Mouse (Mus musculus) hindbrain, embryonic 14.5 days (tissue): ENCODE measurements around the gene Zkscan4. TPM values are rescaled to one million over a fixed set of nuclear protein-coding genes. Genes with fewer than 3 reads are reported as not detected.
A peak's percentile ranks its signal among the peaks of the same experiment; 100 is the strongest.
"Not testable (repeated sequence)": the region's sequence is repeated elsewhere in the genome, so short reads cannot be mapped to it uniquely, and the experiment has no call there.

Source experiments
- ATAC-seq: fragments of 200-750 bp; cut with Nextera tagmentation; 2 replicates; pipeline ENCODE4 v1.8.0; 2017; ENCODE audit warnings: moderate number of reproducible peaks, mild to moderate bottlenecking, moderate TSS enrichment, moderate library complexity; ENCODE audit not compliant: low FRiP score
- DNase-seq: peaks from one replicate; pipeline ENCODE4 v3.0.0-alpha.2; 2015; ENCODE audit warnings: low spot score
- H3K27ac ChIP-seq: fragments of 300-500 bp; sonication (generic); 2 replicates; pipeline ENCODE4 v1.5.1; 2014; ENCODE audit warnings: mild to moderate bottlenecking, moderate library complexity
- H3K27me3 ChIP-seq: fragments of 300-500 bp; sonication (generic); 2 replicates; pipeline ENCODE4 v1.6.1; 2014; ENCODE audit warnings: mild to moderate bottlenecking, low read length, mixed read lengths; ENCODE audit not compliant: control insufficient read depth, insufficient read depth
- H3K36me3 ChIP-seq: fragments of 300-500 bp; sonication (generic); replicated peaks from 2 replicates; pipeline ENCODE4 v1.6.1; 2014; ENCODE audit not compliant: control insufficient read depth, insufficient read depth
- H3K4me1 ChIP-seq: fragments of 300-500 bp; sonication (generic); replicated peaks from 2 replicates; pipeline ENCODE4 v1.6.1; 2014; ENCODE audit warnings: antibody characterized with exemption, low read length, mixed read lengths; ENCODE audit not compliant: control insufficient read depth, insufficient read depth
- H3K4me2 ChIP-seq: fragments of 300-500 bp; sonication (generic); replicated peaks from 2 replicates; pipeline ENCODE4 v1.6.1; 2014; ENCODE audit warnings: mild to moderate bottlenecking, moderate library complexity
- H3K4me3 ChIP-seq: fragments of 300-500 bp; sonication (generic); replicated peaks from 2 replicates; pipeline ENCODE4 v1.5.1; 2014; ENCODE audit warnings: mild to moderate bottlenecking, low read length
- H3K9ac ChIP-seq: fragments of 300-500 bp; sonication (generic); 2 replicates; pipeline ENCODE4 v1.6.1; 2014
- H3K9me3 ChIP-seq: fragments of 300-500 bp; sonication (generic); 2 replicates; pipeline ENCODE4 v1.6.1; 2016; ENCODE audit warnings: low read length; ENCODE audit not compliant: control insufficient read depth
- WGBS: fragments of 180-500 bp; shearing (Covaris S2); extraction: QIAGEN DNeasy Blood & Tissue Kit; methylation state at CpG from one replicate; pipeline ENCODE4 v1.1.7; 2014; 5-methylcytosine and 5-hydroxymethylcytosine counted together
- microRNA counts: library from miRNA; unstranded; fragments of <30 nt; microRNA quantifications from one replicate; lab custom pipeline; 2016
- microRNA-seq: library from miRNA; unstranded; fragments of <30 nt; microRNA quantifications from one replicate; pipeline ENCODE4, GENCODE M21; 2016
- polyA plus RNA-seq: library from polyadenylated mRNA; unstranded; fragments of >200 nt; fragmentation: Nextera tagmentation; extraction: Ambion mirVana; gene quantifications from 2 replicates; pipeline ENCODE4 v1.2.1, GENCODE M21; 2014

Zkscan4 gene
- polyA plus RNA-seq, 1 experiment from 2014 or later, result 8.9 TPM

- WGBS, result 96% methylated on average over 21 of the region's 21 CpGs
- Histone ChIP-seq H3K4me1 (no peaks in the 10 kb centered on the region), H3K4me2 (no peak within 1 kb of the TSS), H3K27me3 (no peaks in the 10 kb centered on the region), H3K9me3 (no peaks in the 10 kb centered on the region), H3K27ac (no peak within 1 kb of the TSS), H3K36me3 (no peaks in the 10 kb centered on the region), H3K4me3 (no peak within 1 kb of the TSS), H3K9ac (no peak within 1 kb of the TSS)
- no peak for ATAC-seq
- DNase-seq, result no peak
These were observed 16.4 kb downstream of the Zkscan4 start, which contains the start of gene AK157302 for GRCm38 (mm10) chr13:21495080-21495479. TSS of gene AK157302 (plus strand) at chr13:21495223.

DNA sequence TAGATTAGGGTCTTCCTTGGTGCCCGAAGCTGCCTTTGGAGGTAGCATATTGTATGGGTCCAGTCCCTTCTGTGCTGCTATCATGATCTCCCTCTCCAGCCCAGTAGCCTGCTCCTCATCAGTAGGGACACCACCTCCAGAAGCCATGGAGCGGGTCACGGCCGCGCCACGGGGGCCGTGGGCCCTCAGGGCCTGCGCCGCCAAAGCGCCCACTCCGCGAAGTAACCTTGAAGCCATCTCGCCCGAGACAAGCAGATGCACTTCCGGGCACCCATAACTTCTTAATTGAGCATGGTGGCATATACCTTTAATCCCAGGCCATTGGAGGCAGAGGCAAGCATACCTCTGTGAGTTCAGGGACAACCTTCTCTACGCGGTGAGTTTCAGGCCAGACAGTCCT is 22.5 kb downstream of the Zkscan4 start, which contains the start of gene Gm11273:
Gm11273 (minus strand) TSS at position 237 of the 400 bp plus-strand sequence.
- not testable (repeated sequence) for H3K4me1 ChIP-seq, H3K36me3 ChIP-seq, H3K4me3 ChIP-seq, H3K27me3 ChIP-seq, H3K4me2 ChIP-seq, ATAC-seq, DNase-seq, H3K9me3 ChIP-seq, H3K9ac ChIP-seq, H3K27ac ChIP-seq
- 94% methylated on average over 17 of the region's 17 CpGs for WGBS

GRCm38 (mm10) chr13:21502296-21502695 is 23.6 kb downstream of the Zkscan4 start:
- H3K9ac ChIP-seq, result no peak overlapping the region
- no peaks in the 10 kb centered on the region for H3K4me1 ChIP-seq
- H3K27ac ChIP-seq, result no peak overlapping the region
- no peaks in the 10 kb centered on the region for H3K9me3 ChIP-seq
- 87% methylated on average over 5 of the region's 5 CpGs for WGBS
- no peaks in the 10 kb centered on the region for H3K27me3 ChIP-seq
- ATAC-seq (no peak), DNase-seq (no peak)
- no peak overlapping the region for H3K4me3 ChIP-seq
- H3K36me3 ChIP-seq, result no peaks in the 10 kb centered on the region
- no peak overlapping the region for H3K4me2 ChIP-seq

DNA sequence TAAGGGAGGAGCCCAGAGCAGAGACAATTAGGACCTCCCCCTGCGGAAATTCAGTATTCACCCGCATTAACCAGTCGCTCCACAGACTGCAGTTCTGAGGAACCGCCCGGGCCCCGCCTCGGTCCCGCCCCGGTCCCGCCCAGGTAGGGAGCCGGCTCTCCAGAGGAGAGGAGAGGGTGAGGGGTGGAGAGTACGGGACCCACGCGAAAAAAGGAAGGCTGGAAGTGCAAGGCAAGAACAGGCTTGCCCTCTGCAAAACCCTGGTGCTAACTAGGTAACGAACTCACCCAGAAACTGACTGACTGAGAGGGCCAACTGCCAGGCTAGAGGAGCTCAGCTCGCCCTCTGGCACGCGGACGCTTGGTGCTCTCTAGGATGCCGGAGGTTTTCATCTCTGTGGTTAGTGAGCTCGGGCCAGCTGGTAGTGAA is 27.5 kb downstream of the Zkscan4 start:
- Histone ChIP-seq H3K27ac (peak overlapping the region; percentile 78), H3K27me3 (no peaks in the 10 kb centered on the region), H3K4me3 (peak overlapping the region; percentile 56), H3K36me3 (no peaks in the 10 kb centered on the region), H3K9ac (peak overlapping the region; percentile 64), H3K4me2 (peak overlapping the region; percentile 51), H3K9me3 (no peaks in the 10 kb centered on the region), H3K4me1 (no peaks in the 10 kb centered on the region)
- under 1% methylated on average over 21 of the region's 21 CpGs for WGBS
- DNase-seq, result peak; percentile 84
- ATAC-seq, result peak; percentile 98

DNA sequence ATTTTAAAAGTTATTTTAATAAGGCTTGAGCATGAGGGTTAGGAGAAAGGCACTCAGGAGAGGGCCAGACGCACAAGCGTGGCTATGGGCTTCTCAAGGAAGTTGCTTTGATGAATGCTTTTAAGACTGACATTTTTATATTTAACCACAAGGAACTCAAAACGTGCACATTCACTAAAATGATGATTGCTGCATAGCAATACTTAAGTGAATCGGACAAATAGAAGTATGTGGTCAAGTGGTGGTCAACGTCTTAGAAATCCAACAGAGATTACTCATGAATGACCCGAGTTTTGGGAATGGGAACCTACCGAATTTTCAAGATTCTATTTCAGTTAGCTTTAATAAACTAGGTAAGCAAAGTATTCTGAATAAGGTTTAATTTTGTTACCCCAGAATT is 51.4 kb downstream of the Zkscan4 start:
- ATAC-seq, result no peak
- peaks cover 10% of the 10 kb centered on the region; the same call in 1 of the 2 replicates for H3K4me1 ChIP-seq
- peak overlapping the region; percentile 94 for H3K9ac ChIP-seq
- peak overlapping the region; percentile 90 for H3K4me3 ChIP-seq
- no peak for DNase-seq
- H3K27me3 ChIP-seq, result no peaks in the 10 kb centered on the region
- H3K4me2 ChIP-seq, result peak overlapping the region; percentile 65
- WGBS, result 53% methylated on average over 7 of the region's 7 CpGs
- peaks cover 11% of the 10 kb centered on the region for H3K36me3 ChIP-seq
- no peaks in the 10 kb centered on the region for H3K9me3 ChIP-seq
- no peak overlapping the region for H3K27ac ChIP-seq

DNA sequence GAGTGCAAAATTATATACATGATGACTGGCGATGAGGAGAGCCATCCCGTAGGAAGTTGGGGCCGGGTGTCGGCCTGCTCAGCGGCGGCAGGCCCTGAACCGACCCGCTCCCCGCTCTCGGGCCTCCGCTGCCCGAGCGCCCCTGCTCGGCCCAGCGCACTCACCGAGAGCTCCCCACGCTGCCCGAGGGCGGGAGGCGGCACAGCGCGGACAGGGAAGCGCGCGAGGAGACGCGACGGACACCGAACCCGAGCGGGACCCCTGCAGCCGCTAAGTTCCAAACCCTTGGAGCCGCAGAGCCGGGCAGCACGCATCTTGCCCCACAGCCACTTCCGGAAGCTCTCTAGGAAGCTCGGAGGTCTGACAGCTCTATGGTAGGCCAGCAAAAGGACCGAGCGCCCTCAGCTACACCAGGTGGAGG is 52.1 kb downstream of the Zkscan4 start, which contains the start of gene Zkscan8:
Zkscan8 (minus strand) TSS at position 340 of the 421 bp plus-strand sequence.
- under 1% methylated on average over 39 of the region's 39 CpGs for WGBS
- DNase-seq, result peak; percentile 88
- no peaks in the 10 kb centered on the region for H3K9me3 ChIP-seq

More for the DNA sequence above, 52.1 kb downstream of the Zkscan4 start, which contains the start of gene Zkscan8:
- H3K4me3 ChIP-seq, result peak within 1 kb of the TSS; percentile 90
- peak within 1 kb of the TSS; percentile 85 for H3K27ac ChIP-seq
- peaks cover 10% of the 10 kb centered on the region; the same call in 1 of the 2 replicates for H3K4me1 ChIP-seq
- peak; percentile 99 for ATAC-seq
- peak within 1 kb of the TSS; percentile 65 for H3K4me2 ChIP-seq
- peaks cover 10% of the 10 kb centered on the region; the same call in 1 of the 2 replicates for H3K36me3 ChIP-seq
- 0 out of 2 replicates have a peak, but pooled peaks cover 4% of the 10 kb centered on the region for H3K27me3 ChIP-seq
- peak within 1 kb of the TSS; percentile 94 for H3K9ac ChIP-seq

MicroRNA genes within 50 kb of the gene (microRNA counts, 519-probe panel; counts per million panel counts)
- not detected for microRNA mmu-miR-1896 (lab: Ali Mortazavi, UCI)

Small RNA genes within 50 kb of the gene (microRNA-seq; reads per million reads assigned to microRNA genes)
- gene Mir1896, result not detected

Other genes starting within 250 kb of the Zkscan4 start
- gene Gpx5, start 186.2 kb upstream of the Zkscan4 start, polyA plus RNA-seq, result not detected in 2 replicates
- gene Gpx6, start 166.8 kb upstream of the Zkscan4 start, polyA plus RNA-seq, result 0.15 TPM in 1 of 2 replicates, not detected in the other
- not detected in 2 replicates for gene Olfr1367, start 132.0 kb upstream of the Zkscan4 start, polyA plus RNA-seq
- gene Zscan12, start 116.1 kb upstream of the Zkscan4 start, polyA plus RNA-seq, result 11.6 and 12.5 TPM in 2 replicates
- gene Zkscan3, start 76.2 kb upstream of the Zkscan4 start, polyA plus RNA-seq, result 55.8 and 59.7 TPM in 2 replicates
- 3.3 and 3.7 TPM in 2 replicates for gene Pgbd1, start 37.8 kb upstream of the Zkscan4 start, polyA plus RNA-seq
- 14.1 and 17.4 TPM in 2 replicates for gene Zscan26, start 25.2 kb upstream of the Zkscan4 start, polyA plus RNA-seq
- gene Nkapl, start 10.4 kb upstream of the Zkscan4 start, polyA plus RNA-seq, result 3.0 and 3.7 TPM in 2 replicates
- gene Gm10065, start 534 bp downstream of the Zkscan4 start, polyA plus RNA-seq, result not detected in 2 replicates
- gene AK157302, start 16.3 kb downstream of the Zkscan4 start, polyA plus RNA-seq, result 0.25 and 0.42 TPM in 2 replicates
- 5.4 and 6.6 TPM in 2 replicates for gene Gm11273, start 22.5 kb downstream of the Zkscan4 start, polyA plus RNA-seq
- 7.4 and 8.0 TPM in 2 replicates for gene Zkscan8, start 52.2 kb downstream of the Zkscan4 start, polyA plus RNA-seq
- gene Olfr1366, start 63.9 kb downstream of the Zkscan4 start, polyA plus RNA-seq, result 0.08 and 0.21 TPM in 2 replicates
- 0.04 TPM in 1 of 2 replicates, not detected in the other for gene Olfr1535, start 81.0 kb downstream of the Zkscan4 start, polyA plus RNA-seq
- gene Olfr1364, start 102.9 kb downstream of the Zkscan4 start, polyA plus RNA-seq, result not detected in 2 replicates
- gene Olfr1362, start 135.1 kb downstream of the Zkscan4 start, polyA plus RNA-seq, result not detected in 2 replicates
- not detected in 2 replicates for gene Olfr11, start 163.6 kb downstream of the Zkscan4 start, polyA plus RNA-seq
- not detected in 2 replicates for gene Olfr1361, start 184.5 kb downstream of the Zkscan4 start, polyA plus RNA-seq
- not detected in 2 replicates for gene Olfr1360, start 198.5 kb downstream of the Zkscan4 start, polyA plus RNA-seq
- gene Olfr1359, start 219.2 kb downstream of the Zkscan4 start, polyA plus RNA-seq, result not detected in 2 replicates
- not detected in 2 replicates for gene Hist1h2bl, start 237.2 kb downstream of the Zkscan4 start, polyA plus RNA-seq
- gene Hist1h2ai, start 237.5 kb downstream of the Zkscan4 start, polyA plus RNA-seq, result 5.4 and 7.5 TPM in 2 replicates
- gene Hist1h3h, start 238.8 kb downstream of the Zkscan4 start, polyA plus RNA-seq, result 2.4 and 3.2 TPM in 2 replicates
- 1.4 TPM in 2 replicates for gene Hist1h2bm, start 243.1 kb downstream of the Zkscan4 start, polyA plus RNA-seq